12 mouse cellular contexts compared by ENCODE assay signal in the genomic region with DNA sequence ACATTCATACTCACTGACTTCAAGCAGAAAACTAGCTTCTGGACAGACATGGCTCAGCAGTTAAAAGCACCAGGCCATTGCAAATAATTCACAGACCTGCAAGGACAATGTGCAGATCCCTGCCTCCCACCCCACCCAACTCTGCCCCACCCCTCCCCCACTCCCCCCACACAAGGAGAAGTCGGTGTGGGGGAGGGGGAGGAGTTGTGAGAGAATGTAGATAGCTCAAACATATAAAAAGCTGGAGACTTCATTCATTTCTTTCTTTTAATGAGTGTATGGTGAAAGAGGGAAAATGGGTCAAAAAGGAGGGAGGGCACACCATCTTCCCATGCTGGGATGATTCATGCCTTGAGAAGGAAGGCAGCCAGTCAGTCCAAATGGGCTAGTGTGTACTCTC. TPM values are rescaled to one million over a fixed set of nuclear protein-coding genes. Genes with fewer than 3 reads are reported as not detected.
DNase-seq lines count a peak whose midpoint lies in the region; ATAC-seq and TF ChIP-seq lines count a peak whose summit lies in the region.
"Had no signal": no experiment of that assay in that cellular context is flagged by ENCODE, and none has a peak within 500 bp of the region (broad histone marks: within the 10 kb centered on the region; RNA-seq: fewer than 3 reads in every experiment).

No protein-coding gene starts in this region.

- H3K9me3 ChIP-seq in kidney, embryonic 16.5 days (ENCODE audit: low read length): no peaks in the 10 kb centered on the region
- H3K9me3 ChIP-seq in ES-E14 (ENCODE audit: control insufficient read depth, insufficient read depth, low read depth, low read length): peaks cover 4% of the 10 kb centered on the region; the same call in 1 of the 2 replicates
- H3K9me3 ChIP-seq: forebrain, embryonic 12.5 days; hindbrain, embryonic 15.5 days; neural tube, embryonic 13.5 days had no signal

- peak; percentile 38 for DNase-seq in kidney, adult 2 months
- DNase-seq in ES-E14 (ENCODE audit: low read depth, low spot score): peak; percentile 97
- peak; percentile 43 for DNase-seq in brain, adult 2 months (ENCODE audit: low read depth, low spot score)
- peak; percentile 12 to 39 for DNase-seq in kidney, postnatal 4 days
- no peak for DNase-seq in spleen, postnatal 36 days (ENCODE audit: low spot score in 2 of 2)
- no peak for DNase-seq in layer of hippocampus, adult 8-10 months (ENCODE audit: low spot score in 2 of 2)
- DNase-seq in cerebellum, postnatal 36 days: no peak
- DNase-seq: heart, adult 11 months had no signal

- no peak for TF ChIP-seq CTCF in kidney, adult 2 months (conservative IDR thresholded peaks at IDR 0.05; ENCODE audit: insufficient read depth, insufficient read length, low read depth, low read length)

- no peaks in the 10 kb centered on the region for H3K36me3 ChIP-seq in kidney, adult 2 months (ENCODE audit: control insufficient read depth, insufficient read depth, low read length)
- no peaks in the 10 kb centered on the region for H3K36me3 ChIP-seq in kidney, embryonic 16.5 days (ENCODE audit: insufficient read depth, low read length)
- H3K36me3 ChIP-seq in ES-E14 (ENCODE audit: control insufficient read depth, insufficient read depth, low read length, poor library complexity, severe bottlenecking): no peaks in the 10 kb centered on the region
- H3K36me3 ChIP-seq: forebrain, embryonic 12.5 days; hindbrain, embryonic 15.5 days; neural tube, embryonic 13.5 days had no signal

- H3K27me3 ChIP-seq in kidney, adult 2 months (replicated peaks; ENCODE audit: control insufficient read depth, insufficient read depth, low read length): no peaks in the 10 kb centered on the region
- no peaks in the 10 kb centered on the region for H3K27me3 ChIP-seq in kidney, embryonic 16.5 days (ENCODE audit: insufficient read depth, low read length)
- H3K27me3 ChIP-seq: forebrain, embryonic 12.5 days; hindbrain, embryonic 15.5 days; neural tube, embryonic 13.5 days had no signal

- no peak overlapping the region for H3K4me3 ChIP-seq in kidney, adult 2 months (ENCODE audit: insufficient read depth, low read depth, low read length)
- H3K4me3 ChIP-seq in kidney, embryonic 16.5 days (ENCODE audit: low read length): no peak overlapping the region
- no peak overlapping the region for H3K4me3 ChIP-seq in ES-E14 (ENCODE audit: insufficient read depth in 1 of 2, low read depth in 1 of 2, low read length in 2 of 2, poor library complexity in 1 of 2, severe bottlenecking in 1 of 2)
- H3K4me3 ChIP-seq: forebrain, embryonic 12.5 days; hindbrain, embryonic 15.5 days; neural tube, embryonic 13.5 days had no signal

- WGBS in kidney, adult 2 months: 34% methylated on average over 1 of the region's 1 CpGs
- 67% methylated on average over 1 of the region's 1 CpGs for WGBS in kidney, embryonic 16.5 days

- no peak overlapping the region for H3K9ac ChIP-seq in kidney, embryonic 16.5 days (replicated peaks; ENCODE audit: low read length)
- no peak overlapping the region for H3K9ac ChIP-seq in ES-E14 (ENCODE audit: insufficient read depth, low read depth, low read length, poor library complexity, severe bottlenecking)
- H3K9ac ChIP-seq: forebrain, embryonic 12.5 days; hindbrain, embryonic 15.5 days; neural tube, embryonic 13.5 days had no signal

- ATAC-seq in kidney, embryonic 16.5 days (ENCODE audit: low FRiP score, low TSS enrichment): no peak

- in situ Hi-C loops in ES-E14 (cut with MboI; ENCODE audit: low sequenced_read_pairs in 2 of 2, unreplicated experiment in 2 of 2): no loop called here

- no peaks in the 10 kb centered on the region for H3K4me1 ChIP-seq in kidney, adult 2 months (ENCODE audit: control insufficient read depth, insufficient read depth, low read length)
- no peaks in the 10 kb centered on the region for H3K4me1 ChIP-seq in kidney, embryonic 16.5 days (ENCODE audit: insufficient read depth, low read length)
- no peaks in the 10 kb centered on the region for H3K4me1 ChIP-seq in ES-E14 (ENCODE audit: control insufficient read depth in 2 of 2, insufficient read depth in 2 of 2, low read length in 2 of 2, poor library complexity in 1 of 2)
- H3K4me1 ChIP-seq: neural tube, embryonic 13.5 days had no signal

- TF ChIP-seq POLR2A in kidney, adult 2 months (IDR thresholded peaks at IDR 0.05; ENCODE audit: low read depth, low read length): no peak

- no peak overlapping the region for H3K27ac ChIP-seq in kidney, adult 2 months (ENCODE audit: insufficient read depth, low read depth, low read length)
- no peak overlapping the region for H3K27ac ChIP-seq in kidney, embryonic 16.5 days (ENCODE audit: low read length)
- H3K27ac ChIP-seq in ES-E14 (ENCODE audit: insufficient read depth, low read depth, low read length, poor library complexity, severe bottlenecking): no peak overlapping the region
- H3K27ac ChIP-seq: forebrain, embryonic 12.5 days; hindbrain, embryonic 15.5 days; neural tube, embryonic 13.5 days had no signal

- no peak overlapping the region for H3K4me2 ChIP-seq in kidney, embryonic 16.5 days (replicated peaks; ENCODE audit: low read depth, low read length)
- H3K4me2 ChIP-seq: forebrain, embryonic 12.5 days; hindbrain, embryonic 15.5 days; neural tube, embryonic 13.5 days had no signal

TF ChIP-seq in ES-E14, 5 proteins besides CTCF, POLR2A, EP300 and RAD21:
- no peak for TF ChIP-seq ZC3H11A (IDR thresholded peaks at IDR 0.05; ENCODE audit: borderline replicate concordance, low read depth, low read length)
- no peak for TF ChIP-seq ZNF384 (IDR thresholded peaks at IDR 0.05; ENCODE audit: low read depth, low read length)
- no peak for TF ChIP-seq HCFC1 (IDR thresholded peaks at IDR 0.05; ENCODE audit: borderline replicate concordance, insufficient read depth, low read length)
- no peak for TF ChIP-seq MAFK (IDR thresholded peaks at IDR 0.05; ENCODE audit: insufficient read depth, low read depth, low read length)
- TF ChIP-seq CHD2 (IDR thresholded peaks at IDR 0.05; ENCODE audit: low read depth, low read length): no peak
TF ChIP-seq in ES-E14: peak in this region for 0.

RNA-seq across cellular contexts. Expression of a gene that starts 34.5 kb away (rescaled TPM):
- 0.69 and 2.0 TPM in 2 replicates for polyA plus RNA-seq in kidney, adult 2 months (2012; rRNA removed)
- 1.7 and 1.8 TPM in 2 replicates for polyA plus RNA-seq in kidney, embryonic 16.5 days (2015; fragmentation: Nextera tagmentation; extraction: Ambion mirVana)
- 0.11 and 0.18 TPM in 2 replicates for total RNA-seq in ES-E14 (2012; rRNA removed)
- 10 to 100 TPM in 2 of 4 experiments, 1 to 10 TPM in 2; 6.3 to 24.4 (median 13.5) TPM for total RNA-seq in layer of hippocampus, adult 8-10 months (2022)

Comparison
In these comparisons a context has a peak if more than half of its experiments do, and no peak if none do; other contexts are left out.
1. DNase-seq: peak in kidney, adult 2 months (single experiment), ES-E14 (single experiment), brain, adult 2 months (single experiment) and kidney, postnatal 4 days (2 of 2); none in spleen, postnatal 36 days (0 of 2), layer of hippocampus, adult 8-10 months (0 of 2) and cerebellum, postnatal 36 days (0 of 2).